Mouse (Mus musculus) left cerebral cortex, postnatal 10 days (tissue): ENCODE data around the gene Madd. TPM values are rescaled to one million over a fixed set of nuclear protein-coding genes. Genes with fewer than 3 reads are reported as not detected.

Source experiments
- DNase-seq, 2 experiments: peaks; one replicate each; pipeline ENCODE4 v3.0.0; 2021 to 2022; ENCODE audit warnings: low spot score in 2 of 2, mixed read lengths in 1 of 2; ENCODE audit errors: extremely low spot score in 1 of 2
- intact Hi-C: fragments of 180-260 bp; cut with DNase I; formaldehyde crosslinking; loops from one replicate; pipeline ENCODE4 v1.15.1; 2025
- total RNA-seq, 2 experiments: library from RNA; stranded (reverse); gene quantifications; 2 replicates each; pipeline ENCODE4 v1.2.3; 2021

Madd gene
- total RNA-seq, 2 experiments from 2014 or later, result 170 to 174 TPM

DNA sequence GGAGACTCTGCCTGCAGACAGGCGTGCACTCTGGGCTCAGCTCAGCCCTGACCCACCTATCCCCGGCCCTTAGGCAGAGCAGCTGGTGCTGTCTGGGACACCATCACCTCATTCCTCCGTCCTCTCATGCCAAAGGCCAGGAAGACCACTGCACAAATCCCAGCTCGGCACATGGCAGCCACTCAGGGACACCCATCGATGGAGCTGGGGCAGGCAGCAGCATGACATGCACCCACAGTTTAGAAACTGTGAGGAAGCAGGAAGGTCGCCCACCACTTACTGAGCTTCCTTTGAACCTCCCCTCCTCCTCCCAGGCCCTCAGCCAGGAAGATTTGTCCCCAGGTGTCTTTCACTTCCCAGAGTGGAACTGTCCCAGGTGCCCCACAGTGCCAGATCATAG, 46.2 kb downstream of the Madd start:
- intact Hi-C loops, result no loop called here
- DNase-seq, result no peak

DNA sequence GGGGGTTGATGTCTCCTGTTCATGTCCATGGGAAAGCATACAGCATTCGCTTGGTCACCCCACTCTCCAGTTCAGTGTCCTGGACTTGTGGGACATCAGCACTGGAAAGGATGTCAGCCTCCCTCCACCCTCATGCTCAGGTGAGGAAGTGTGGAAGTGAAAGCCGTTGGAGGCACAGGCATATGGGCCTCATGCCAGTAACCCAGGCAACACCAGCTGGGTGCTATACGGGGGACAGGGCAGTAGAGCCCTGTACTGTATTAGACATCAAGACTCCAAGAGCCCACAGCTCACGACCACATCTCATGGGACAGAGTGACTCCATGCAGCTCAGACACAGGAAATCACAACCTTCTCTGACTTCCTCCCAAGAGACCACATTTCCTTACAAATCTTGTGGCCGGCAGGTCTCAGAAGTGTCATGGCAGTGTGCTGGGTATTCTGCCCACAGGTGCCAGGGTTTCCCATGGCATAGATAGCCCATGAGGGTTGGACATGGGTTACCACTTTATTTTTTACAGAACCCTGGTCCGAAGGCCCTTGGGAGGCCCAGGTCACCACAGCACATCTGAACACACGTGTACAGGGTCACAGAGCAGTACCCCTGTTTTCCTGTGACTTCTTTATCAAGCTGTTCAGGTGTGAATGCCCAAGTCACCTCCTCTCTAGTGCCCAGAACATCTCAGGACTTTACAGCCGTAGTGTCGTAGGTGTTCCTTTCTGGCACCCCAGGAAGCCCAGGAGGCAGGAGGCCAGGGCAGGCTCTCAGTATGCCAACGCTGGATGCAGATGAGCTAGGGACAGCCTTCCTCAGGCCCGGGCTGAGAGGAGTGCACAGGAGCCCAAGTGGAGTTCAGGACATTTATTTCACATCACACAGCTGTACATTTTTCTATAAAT, 46.9 kb downstream of the Madd start:
- intact Hi-C loops, result no loop called here
- DNase-seq, result no peak

GRCm38 (mm10) chr2:91132035-91132434, 51.6 kb downstream of the Madd start:
- DNase-seq, result no peak
- intact Hi-C loops, result no loop called here

DNA sequence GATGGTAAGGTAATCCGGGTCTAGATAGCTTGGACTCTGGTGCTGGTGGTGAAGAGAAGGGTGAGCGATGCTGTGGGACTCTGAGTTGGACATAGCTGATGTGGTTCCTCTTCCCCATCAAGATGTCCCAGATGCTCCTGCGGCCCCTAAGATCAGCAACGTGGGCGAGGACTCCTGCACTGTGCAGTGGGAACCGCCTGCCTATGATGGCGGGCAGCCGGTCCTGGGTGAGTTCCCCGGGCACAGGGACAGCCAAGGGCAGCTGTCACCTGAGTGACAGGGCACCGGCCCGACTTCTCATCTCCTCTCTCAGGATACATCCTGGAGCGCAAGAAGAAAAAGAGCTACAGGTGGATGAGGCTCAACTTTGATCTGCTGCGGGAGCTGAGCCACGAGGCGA, 52.4 kb downstream of the Madd start:
- no peak for DNase-seq
- intact Hi-C loops, result no loop called here

- no peak for DNase-seq
- intact Hi-C loops, result no loop called here
Measured at GRCm38 (mm10) chr2:91130126-91130525, 53.5 kb downstream of the Madd start.

- intact Hi-C loops, result no loop called here
- no peak for DNase-seq
Measured at GRCm38 (mm10) chr2:91128761-91129160, 54.9 kb downstream of the Madd start.

DNA sequence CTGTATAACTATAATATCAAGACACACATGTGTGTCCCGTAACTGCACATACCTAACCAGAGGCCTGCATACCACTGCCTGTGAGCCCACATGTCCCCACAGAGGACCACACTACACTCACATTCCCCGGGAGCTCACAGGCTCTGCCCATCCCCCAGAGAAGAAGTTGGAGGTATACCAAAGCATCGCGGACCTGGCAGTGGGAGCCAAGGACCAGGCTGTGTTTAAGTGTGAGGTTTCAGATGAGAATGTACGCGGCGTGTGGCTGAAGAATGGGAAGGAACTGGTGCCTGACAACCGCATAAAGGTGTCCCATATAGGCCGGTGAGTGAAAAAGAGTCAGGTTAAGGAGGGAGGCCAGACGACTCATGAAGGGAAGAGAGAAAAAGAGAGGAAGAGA, 58.5 kb downstream of the Madd start:
- intact Hi-C loops, result no loop called here
- DNase-seq, result no peak

DNA sequence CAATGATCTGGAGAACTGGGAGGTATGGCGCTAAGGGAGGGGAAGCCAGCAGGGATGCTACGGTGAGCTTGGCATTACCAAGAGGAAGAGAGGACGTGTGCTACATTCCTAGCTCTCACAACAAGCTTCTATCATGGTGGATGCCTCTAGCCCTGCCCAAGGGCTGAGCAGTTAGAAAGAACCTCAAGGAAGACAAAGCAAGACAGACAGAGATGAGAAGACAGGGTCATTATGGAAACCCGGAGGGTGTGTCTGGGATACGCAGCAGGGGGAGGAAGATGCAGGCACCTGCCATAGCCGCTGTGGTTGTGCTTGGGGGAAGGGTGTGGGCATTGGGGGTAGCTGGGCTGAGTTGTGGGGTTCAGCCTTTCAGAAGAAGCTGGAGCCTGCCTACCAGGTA, 60.1 kb downstream of the Madd start:
- no peak for DNase-seq
- intact Hi-C loops, result no loop called here

DNA sequence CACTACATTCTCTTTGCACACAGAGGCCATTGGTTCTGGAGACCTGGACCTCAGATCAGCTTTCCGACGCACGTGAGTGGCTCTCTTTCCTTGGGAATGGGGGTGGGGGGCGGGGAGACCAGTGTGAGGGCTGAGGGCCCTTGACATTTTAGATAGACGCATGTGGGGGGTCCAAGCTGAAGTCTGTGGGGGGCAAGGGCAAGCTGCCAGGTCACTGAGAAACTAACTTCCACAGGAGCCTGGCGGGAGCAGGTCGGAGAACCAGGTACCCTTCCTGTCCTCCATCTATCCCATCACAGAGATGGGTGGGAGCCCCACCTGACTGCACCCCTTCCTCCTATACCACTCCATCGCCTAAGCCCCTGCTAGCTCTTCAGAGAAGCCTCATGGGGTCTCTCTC, 62.1 kb downstream of the Madd start:
- DNase-seq, result no peak
- intact Hi-C loops, result no loop called here

DNA sequence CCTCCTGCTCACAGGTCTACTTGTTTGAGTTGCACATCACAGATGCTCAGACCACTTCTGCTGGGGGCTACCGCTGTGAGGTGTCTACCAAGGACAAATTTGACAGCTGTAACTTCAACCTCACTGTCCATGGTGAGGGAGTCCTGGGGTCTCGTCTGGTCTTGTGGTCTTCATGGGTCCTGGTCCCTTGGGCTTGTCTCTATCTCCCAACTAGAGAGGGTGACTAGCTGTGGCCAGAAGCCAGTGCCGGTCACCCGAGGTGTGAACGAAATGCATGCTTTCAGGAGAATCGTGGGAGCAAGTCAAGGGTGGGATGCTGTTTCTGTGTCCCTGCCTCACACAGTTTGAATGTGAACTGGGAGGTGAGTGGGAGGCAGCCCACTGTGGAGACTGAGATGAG, 62.6 kb downstream of the Madd start:
- intact Hi-C loops, result no loop called here

DNA sequence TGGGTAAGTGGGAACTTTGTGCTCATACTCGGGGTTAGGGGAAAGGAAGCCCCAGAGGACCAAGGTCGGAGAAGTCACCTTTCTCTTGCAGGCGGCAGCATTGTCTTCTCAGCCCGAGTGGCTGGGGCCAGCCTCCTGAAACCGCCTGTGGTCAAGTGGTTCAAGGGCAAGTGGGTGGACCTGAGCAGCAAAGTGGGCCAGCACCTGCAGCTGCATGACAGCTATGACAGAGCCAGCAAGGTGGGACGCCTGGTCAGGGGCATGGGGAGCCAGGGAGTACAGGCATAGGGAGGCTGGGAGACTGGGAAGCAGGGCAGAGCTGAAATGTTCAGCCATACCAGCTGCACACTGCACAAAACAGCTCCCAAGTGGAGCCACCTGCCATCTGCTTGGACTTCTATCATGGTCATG, 63.4 kb downstream of the Madd start:
- intact Hi-C loops, result no loop called here
- no peak for DNase-seq

More for the DNA sequence above, 62.6 kb downstream of the Madd start:
- no peak for DNase-seq

DNA sequence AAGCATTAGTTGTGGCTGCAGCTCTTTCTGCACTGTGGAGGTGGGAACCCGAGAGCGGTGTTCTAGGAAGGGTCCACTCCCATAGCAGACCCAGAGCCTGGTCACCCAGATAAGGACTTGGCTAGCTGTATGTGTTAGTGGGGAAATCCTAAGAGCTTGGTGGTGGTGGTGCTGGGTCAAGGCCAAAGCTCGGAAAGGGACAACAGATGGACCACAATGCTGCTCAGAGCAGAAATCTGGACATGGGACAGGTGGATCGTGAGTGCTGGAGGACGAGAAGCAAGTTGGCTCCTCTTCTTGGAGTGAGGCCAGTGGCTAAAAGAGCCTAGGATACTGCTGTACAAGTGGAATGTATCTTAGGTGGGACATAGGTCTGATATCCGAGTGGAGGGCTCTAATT, 64.1 kb downstream of the Madd start:
- intact Hi-C loops, result no loop called here
- DNase-seq, result no peak

DNA sequence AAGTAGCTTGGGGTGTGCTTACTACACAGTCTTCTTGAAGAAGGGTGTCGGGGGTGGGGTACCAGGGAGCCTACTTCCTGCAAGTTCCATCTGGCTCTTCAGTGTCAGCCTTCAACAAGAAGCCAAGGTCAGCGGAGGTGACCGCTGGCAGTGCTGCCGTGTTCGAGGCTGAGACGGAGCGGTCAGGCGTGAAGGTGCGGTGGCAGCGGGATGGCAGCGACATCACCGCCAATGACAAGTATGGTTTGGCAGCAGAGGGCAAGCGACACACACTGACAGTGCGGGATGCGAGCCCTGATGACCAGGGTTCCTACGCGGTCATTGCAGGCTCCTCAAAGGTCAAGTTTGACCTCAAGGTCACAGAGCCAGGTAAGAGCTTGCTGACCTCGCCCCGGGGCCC, 64.6 kb downstream of the Madd start:
- DNase-seq, result no peak
- intact Hi-C loops, result no loop called here

DNA sequence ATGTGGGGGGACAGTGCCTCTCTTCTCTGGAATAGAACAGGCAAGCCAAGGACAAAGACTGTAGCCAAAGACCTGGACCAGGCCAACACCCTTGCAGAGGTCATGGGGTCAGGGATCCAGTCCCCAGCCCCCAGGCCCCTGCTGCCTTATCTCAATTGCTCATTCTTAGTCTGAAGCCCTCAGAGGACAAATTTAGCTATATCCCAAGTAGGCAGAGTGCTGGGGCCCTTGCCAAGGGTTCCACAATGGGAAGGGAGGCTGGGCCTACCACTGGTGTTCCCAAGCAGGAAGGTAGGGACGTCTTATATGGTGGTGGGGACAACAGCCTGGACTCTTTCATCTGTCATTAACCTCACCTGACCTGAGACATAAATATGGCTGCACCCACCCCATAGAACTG, 65.0 kb downstream of the Madd start:
- intact Hi-C loops, result no loop called here
- no peak for DNase-seq

- intact Hi-C loops, result no loop called here
Measured at GRCm38 (mm10) chr2:91117585-91118275, 65.9 kb downstream of the Madd start, which contains the start of gene Mybpc3. Mybpc3 (plus strand) TSS chr2:91118144.

DNA sequence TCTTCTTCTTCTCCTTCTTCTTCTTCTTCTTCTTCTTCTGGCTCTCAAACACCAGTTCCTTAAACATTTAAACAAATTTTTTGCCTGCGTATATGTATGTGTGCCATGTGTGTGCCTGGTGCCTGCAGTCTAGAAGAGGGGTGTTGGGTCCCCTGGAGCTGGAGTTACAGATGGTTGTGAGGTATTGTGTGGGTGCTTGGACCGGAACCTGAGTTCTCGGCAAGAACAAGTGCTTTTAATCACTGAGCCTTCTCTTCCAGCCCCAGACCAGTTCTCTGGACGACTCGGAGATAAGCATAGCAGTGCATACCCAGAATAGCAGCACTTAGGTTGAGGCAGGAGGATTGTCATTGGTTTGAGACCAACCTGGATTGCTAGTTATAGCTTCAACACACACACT, 66.8 kb downstream of the Madd start:
- intact Hi-C loops, result no loop called here
- no peak for DNase-seq

More at GRCm38 (mm10) chr2:91117585-91118275, 65.9 kb downstream of the Madd start, which contains the start of gene Mybpc3:
- DNase-seq, result no peak

DNA sequence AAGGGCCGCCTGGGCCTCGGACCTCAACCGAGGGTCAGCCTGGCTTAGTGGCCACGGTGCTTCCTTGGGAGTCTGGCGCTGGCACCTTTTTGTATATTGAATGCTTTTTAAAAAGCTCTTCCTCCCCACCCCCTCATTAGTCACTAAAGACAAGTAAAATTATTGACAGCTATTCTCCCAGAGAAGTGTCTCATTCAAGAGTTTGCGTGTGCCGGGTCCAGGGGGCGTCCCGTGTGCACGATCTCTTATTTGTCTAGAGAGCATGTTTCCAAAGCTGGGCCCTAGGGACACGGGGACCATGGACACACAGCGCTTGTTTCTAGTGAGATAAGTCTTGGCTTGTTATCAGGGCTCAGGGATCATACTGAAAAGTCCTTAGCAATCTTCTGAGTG, 68.1 kb downstream of the Madd start:
- intact Hi-C loops, result loop anchor here (1.0 kb wide), 1 partner anchor 79 kb away; no protein-coding TSS in a partner anchor
- DNase-seq, result no peak

- intact Hi-C loops, result loop anchor here (1.0 kb wide), 1 partner anchor 79 kb away; no protein-coding TSS in a partner anchor
- peak; percentile 82 to 93 for DNase-seq
Measured at GRCm38 (mm10) chr2:91114781-91115577, 68.7 kb downstream of the Madd start.

DNA sequence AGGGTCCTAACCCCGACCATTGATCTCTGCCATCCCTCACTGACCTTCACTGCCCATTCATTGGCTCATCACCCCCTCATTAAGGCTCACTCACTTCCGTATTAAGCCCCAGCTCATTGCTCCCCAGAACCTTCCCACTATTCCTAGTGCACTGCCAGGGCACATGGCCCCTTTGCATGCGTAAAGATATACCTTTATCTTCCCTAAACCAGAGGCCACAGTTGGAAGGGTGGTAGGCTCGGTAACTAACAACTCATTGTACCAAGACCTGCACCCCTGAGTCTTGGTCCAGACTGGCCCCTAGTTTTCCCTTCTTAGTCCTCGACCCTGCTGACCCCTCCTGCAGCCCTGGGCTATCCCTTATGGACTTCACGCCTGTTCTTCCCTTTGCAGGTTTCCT, 69.8 kb downstream of the Madd start:
- intact Hi-C loops, result no loop called here
- no peak for DNase-seq
